Mouse (Mus musculus) mesoderm, embryonic 11.5 days (tissue): ENCODE data around the gene Gm20896.
"Not testable (repeated sequence)": the region's sequence is repeated elsewhere in the genome, so short reads cannot be mapped to it uniquely, and the experiment has no call there.

Source experiments
- DNase-seq: peaks from one replicate; pipeline ENCODE4 v3.0.0-alpha.2; 2012; ENCODE audit warnings: low read depth, low spot score

The Gm20896 gene

GRCm38 (mm10) chrY:35921426-35921825 lies at the start of gene Gm20896:
Gene Gm20896 (minus strand): TSS chrY:35921526.
- DNase-seq: not testable (repeated sequence)
